Mouse (Mus musculus) heart, embryonic 13.5 days (tissue): ENCODE measurements around the gene C1qtnf7. TPM values are rescaled to one million over a fixed set of nuclear protein-coding genes. Genes with fewer than 3 reads are reported as not detected.
A peak's percentile ranks its signal among the peaks of the same experiment; 100 is the strongest.

Experiments
- ATAC-seq: fragments of 200-750 bp; cut with Nextera tagmentation; 2 replicates; pipeline ENCODE4 v1.8.0; 2017; ENCODE audit warnings: moderate TSS enrichment; ENCODE audit not compliant: insufficient number of reproducible peaks, low FRiP score, low TSS enrichment; ENCODE audit errors: extremely low read depth
- H3K27ac ChIP-seq: fragments of 300-500 bp; sonication (generic); replicated peaks from 2 replicates; pipeline ENCODE4 v1.5.1; 2015; ENCODE audit warnings: moderate library complexity, mild to moderate bottlenecking, inconsistent platforms
- H3K27me3 ChIP-seq: fragments of 300-500 bp; sonication (generic); replicated peaks from 2 replicates; pipeline ENCODE4 v1.6.1; 2015; ENCODE audit warnings: mild to moderate bottlenecking, inconsistent platforms
- H3K36me3 ChIP-seq: fragments of 300-500 bp; sonication (generic); 2 replicates; pipeline ENCODE4 v1.6.1; 2015; ENCODE audit warnings: mild to moderate bottlenecking, inconsistent platforms
- H3K4me1 ChIP-seq: fragments of 300-500 bp; sonication (generic); 2 replicates; pipeline ENCODE4 v1.6.1; 2015; ENCODE audit warnings: inconsistent platforms
- H3K4me2 ChIP-seq: fragments of 300-500 bp; sonication (generic); 2 replicates; pipeline ENCODE4 v1.6.1; 2015; ENCODE audit warnings: inconsistent platforms, mild to moderate bottlenecking, moderate library complexity
- H3K4me3 ChIP-seq: fragments of 300-500 bp; sonication (generic); 2 replicates; pipeline ENCODE4 v1.5.1; 2015; ENCODE audit warnings: moderate library complexity, mild to moderate bottlenecking, inconsistent platforms
- H3K9ac ChIP-seq: fragments of 300-500 bp; sonication (generic); 2 replicates; pipeline ENCODE4 v1.6.1; 2015; ENCODE audit warnings: inconsistent platforms, mild to moderate bottlenecking, moderate library complexity
- H3K9me3 ChIP-seq: fragments of 300-500 bp; sonication (generic); 2 replicates; pipeline ENCODE4 v1.6.1; 2016; ENCODE audit warnings: inconsistent platforms
- WGBS: fragments of 180-500 bp; shearing (Covaris S2); methylation state at CpG from one replicate; pipeline ENCODE4 v1.1.7; 2015; ENCODE audit warnings: mixed read lengths; 5-methylcytosine and 5-hydroxymethylcytosine counted together
- polyA plus RNA-seq: library from polyadenylated mRNA; unstranded; fragments of >200 nt; fragmentation: Nextera tagmentation; extraction: Ambion mirVana; gene quantifications from 2 replicates; pipeline ENCODE4 v1.2.1, GENCODE M21; 2015

The C1qtnf7 gene
- 7.6 and 8.0 TPM in 2 replicates for polyA plus RNA-seq

DNA sequence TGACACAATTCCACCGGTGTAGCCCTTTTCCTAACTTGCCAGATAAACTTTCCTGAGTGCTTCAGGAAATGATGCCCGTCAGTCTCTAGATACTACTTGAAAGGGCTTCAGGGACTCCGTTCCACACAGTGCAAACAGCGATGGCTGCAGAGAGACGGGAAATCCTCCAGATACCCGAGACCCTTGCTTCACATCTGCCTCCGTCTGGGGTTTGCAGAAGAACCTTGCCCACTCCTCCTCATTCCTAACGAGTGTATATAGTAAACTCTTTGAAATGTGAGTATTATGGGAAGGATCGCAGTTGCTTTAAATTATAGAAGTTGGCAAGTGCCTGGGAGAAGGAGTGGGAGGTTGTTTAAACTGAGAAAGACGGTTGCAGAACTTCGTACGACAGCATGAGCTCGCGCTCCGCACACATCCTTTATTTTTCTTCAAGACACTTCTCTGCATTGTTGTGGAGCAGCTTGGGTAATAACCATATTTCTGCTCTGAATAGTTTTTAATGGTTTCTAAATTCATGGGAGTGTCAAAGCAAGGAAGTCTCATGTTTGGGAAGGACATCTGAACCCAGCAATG lies at the start of gene C1qtnf7:
Gene C1qtnf7 (plus strand): TSS at position 138 of the 576 bp plus-strand sequence.
- Histone ChIP-seq H3K9ac (peak within 1 kb of the TSS; percentile 65), H3K27me3 (no peaks in the 10 kb centered on the region), H3K36me3 (no peaks in the 10 kb centered on the region), H3K4me3 (peak within 1 kb of the TSS; percentile 46), H3K4me2 (peak within 1 kb of the TSS; percentile 64), H3K9me3 (no peaks in the 10 kb centered on the region), H3K4me1 (peaks cover 19% of the 10 kb centered on the region; the same call in 1 of the 2 replicates), H3K27ac (peak within 1 kb of the TSS; percentile 45)
- no peak for ATAC-seq
- 36% methylated on average over 15 of the region's 15 CpGs for WGBS

DNA sequence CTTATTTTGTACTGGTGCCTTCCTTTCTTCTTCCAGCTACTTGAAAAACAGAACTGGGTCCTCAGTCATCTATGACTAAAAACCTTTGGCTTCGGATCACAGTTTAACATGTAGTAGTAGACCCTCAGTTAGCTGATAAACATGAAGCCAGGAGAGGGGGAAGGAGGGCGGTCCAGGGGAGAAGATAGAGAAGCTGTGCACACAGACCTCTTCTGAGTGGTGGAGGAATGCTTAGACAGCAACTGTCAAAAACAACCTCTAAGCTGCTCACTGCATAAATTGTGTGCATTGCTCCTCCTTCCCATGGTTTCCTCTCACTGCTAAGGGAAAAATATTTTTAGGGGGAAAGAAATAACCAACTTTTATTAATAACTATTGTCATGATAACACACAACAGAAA lies 48.6 kb upstream of the C1qtnf7 start:
- Histone ChIP-seq H3K27me3 (no peaks in the 10 kb centered on the region), H3K4me2 (no peak overlapping the region), H3K36me3 (no peaks in the 10 kb centered on the region), H3K27ac (no peak overlapping the region), H3K9ac (no peak overlapping the region), H3K4me3 (no peak overlapping the region), H3K9me3 (no peaks in the 10 kb centered on the region), H3K4me1 (peaks cover 15% of the 10 kb centered on the region)
- WGBS = 58% methylated on average over 2 of the region's 2 CpGs
- no peak for ATAC-seq

DNA sequence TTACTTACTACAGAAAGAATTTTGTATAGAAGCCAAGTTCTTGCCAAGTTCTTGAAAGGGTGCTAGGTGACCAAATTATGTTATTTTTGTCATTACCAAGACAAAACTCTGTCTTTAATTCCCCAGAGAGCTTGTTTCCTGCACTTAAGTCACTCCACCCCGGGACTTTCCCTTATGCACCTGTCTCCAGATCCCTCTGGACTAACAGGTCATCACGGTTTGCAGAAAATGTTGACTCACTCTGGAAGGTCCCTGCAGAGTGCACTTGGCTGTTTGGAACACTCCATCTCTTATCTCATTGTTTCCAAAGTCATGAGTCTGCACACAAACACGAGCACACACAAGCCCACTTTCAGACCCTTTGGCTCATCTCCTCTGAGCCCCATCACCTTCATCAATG lies 48.1 kb upstream of the C1qtnf7 start:
- peaks cover 15% of the 10 kb centered on the region for H3K4me1 ChIP-seq
- H3K27ac ChIP-seq = no peak overlapping the region
- no peaks in the 10 kb centered on the region for H3K36me3 ChIP-seq
- no peak overlapping the region for H3K4me3 ChIP-seq
- H3K4me2 ChIP-seq = no peak overlapping the region
- H3K9ac ChIP-seq = no peak overlapping the region
- no peaks in the 10 kb centered on the region for H3K27me3 ChIP-seq
- H3K9me3 ChIP-seq = no peaks in the 10 kb centered on the region
- WGBS = 57% methylated on average over 3 of the region's 3 CpGs
- no peak for ATAC-seq

DNA sequence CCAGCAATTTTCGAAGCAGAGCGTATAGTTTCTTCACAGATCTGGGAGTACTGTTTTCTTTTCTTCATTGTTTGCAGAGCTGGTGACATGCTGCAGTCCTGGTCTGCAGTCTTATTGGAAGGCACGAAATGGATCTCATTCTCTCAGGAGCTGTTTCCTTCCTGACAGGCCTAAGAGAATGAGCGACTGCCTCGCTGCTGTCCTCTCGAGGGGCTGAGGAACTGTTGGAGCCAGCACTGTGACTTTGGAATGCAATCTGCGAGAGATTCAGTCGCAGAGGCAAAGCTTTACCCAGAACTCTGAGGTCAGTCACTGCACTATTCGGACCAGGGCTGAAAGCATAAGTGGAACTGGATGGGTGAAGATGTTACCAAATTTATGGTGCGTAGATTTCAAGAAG lies 46.4 kb upstream of the C1qtnf7 start:
- no peak for ATAC-seq
- H3K9me3 ChIP-seq = no peaks in the 10 kb centered on the region
- H3K27ac ChIP-seq = no peak overlapping the region
- peaks cover 15% of the 10 kb centered on the region for H3K4me1 ChIP-seq
- no peaks in the 10 kb centered on the region for H3K27me3 ChIP-seq
- H3K9ac ChIP-seq = peak overlapping the region; percentile 11; the same call in 1 of the 2 replicates
- no peak overlapping the region for H3K4me2 ChIP-seq
- no peak overlapping the region for H3K4me3 ChIP-seq
- no peaks in the 10 kb centered on the region for H3K36me3 ChIP-seq
- 33% methylated on average over 10 of the region's 10 CpGs for WGBS

DNA sequence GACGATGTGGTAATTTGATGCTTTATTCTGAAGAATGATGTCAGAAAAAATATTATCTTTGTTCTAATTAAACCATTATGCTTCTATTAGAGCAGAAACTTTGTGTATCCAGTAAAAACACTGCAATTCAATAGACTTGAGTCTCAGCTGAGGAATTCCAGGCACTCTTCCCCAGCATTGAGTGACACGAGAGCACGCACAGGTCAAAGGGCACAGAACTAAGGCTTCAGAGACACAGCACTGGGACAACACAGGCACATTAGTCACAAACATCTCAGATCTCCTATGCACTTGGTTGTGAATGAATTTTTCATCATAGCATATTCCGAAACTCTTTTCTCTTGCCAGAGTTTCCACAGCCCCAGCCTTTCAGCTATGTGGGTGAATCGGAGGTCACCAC lies 37.4 kb upstream of the C1qtnf7 start:
- H3K4me1 ChIP-seq = no peaks in the 10 kb centered on the region
- no peak overlapping the region for H3K4me2 ChIP-seq
- no peaks in the 10 kb centered on the region for H3K27me3 ChIP-seq
- H3K27ac ChIP-seq = no peak overlapping the region
- no peak overlapping the region for H3K4me3 ChIP-seq
- no peaks in the 10 kb centered on the region for H3K9me3 ChIP-seq
- ATAC-seq = no peak
- no peak overlapping the region for H3K9ac ChIP-seq
- WGBS = 81% methylated on average over 5 of the region's 5 CpGs
- H3K36me3 ChIP-seq = no peaks in the 10 kb centered on the region

DNA sequence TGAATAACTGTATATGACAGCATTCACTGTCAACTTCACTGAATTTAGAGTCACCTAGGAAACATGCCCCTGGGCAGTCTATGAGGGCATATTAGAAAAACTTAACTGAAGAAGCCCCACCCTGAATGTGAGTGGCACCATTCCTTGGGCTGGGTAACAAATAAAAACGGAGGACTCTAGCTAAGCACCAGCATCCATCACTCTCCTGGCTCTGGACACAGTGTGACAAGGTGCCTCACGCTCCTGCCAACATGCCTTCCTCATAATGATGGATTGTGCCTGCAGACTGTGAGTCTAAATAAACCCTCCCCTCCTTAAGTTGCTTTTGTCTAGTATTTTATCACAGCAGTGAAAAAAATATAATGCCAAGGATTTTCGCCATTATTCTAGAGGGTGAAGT lies 35.3 kb upstream of the C1qtnf7 start:
- Histone ChIP-seq H3K9ac (no peak overlapping the region), H3K27ac (no peak overlapping the region), H3K27me3 (no peaks in the 10 kb centered on the region), H3K9me3 (no peaks in the 10 kb centered on the region), H3K36me3 (no peaks in the 10 kb centered on the region), H3K4me1 (no peaks in the 10 kb centered on the region), H3K4me3 (no peak overlapping the region), H3K4me2 (no peak overlapping the region)
- ATAC-seq = no peak
- WGBS = 62% methylated on average over 3 of the region's 3 CpGs

DNA sequence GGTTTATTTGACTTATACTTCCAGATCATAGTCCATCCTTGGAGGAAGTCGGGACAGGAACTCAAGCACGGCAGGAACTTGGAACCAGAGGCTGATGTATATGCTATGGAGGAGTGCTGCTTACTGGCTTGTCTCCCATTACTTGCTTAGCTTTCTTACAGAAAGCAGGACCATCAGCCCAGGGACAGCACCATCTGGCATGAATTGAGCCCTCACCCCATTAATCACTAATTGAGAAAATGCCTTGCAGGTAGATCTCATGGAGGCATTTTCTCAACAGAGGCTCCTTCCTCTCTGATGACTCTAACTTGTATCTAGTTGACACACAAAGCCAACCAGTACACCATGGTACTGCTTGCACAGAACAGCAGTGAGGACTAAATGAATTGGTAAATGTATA lies 34.6 kb upstream of the C1qtnf7 start:
- ATAC-seq = no peak
- WGBS = 57% methylated on average over 2 of the region's 2 CpGs
- Histone ChIP-seq H3K27ac (no peak overlapping the region), H3K9me3 (no peaks in the 10 kb centered on the region), H3K4me2 (no peak overlapping the region), H3K4me1 (no peaks in the 10 kb centered on the region), H3K4me3 (no peak overlapping the region), H3K36me3 (no peaks in the 10 kb centered on the region), H3K27me3 (no peaks in the 10 kb centered on the region), H3K9ac (no peak overlapping the region)

DNA sequence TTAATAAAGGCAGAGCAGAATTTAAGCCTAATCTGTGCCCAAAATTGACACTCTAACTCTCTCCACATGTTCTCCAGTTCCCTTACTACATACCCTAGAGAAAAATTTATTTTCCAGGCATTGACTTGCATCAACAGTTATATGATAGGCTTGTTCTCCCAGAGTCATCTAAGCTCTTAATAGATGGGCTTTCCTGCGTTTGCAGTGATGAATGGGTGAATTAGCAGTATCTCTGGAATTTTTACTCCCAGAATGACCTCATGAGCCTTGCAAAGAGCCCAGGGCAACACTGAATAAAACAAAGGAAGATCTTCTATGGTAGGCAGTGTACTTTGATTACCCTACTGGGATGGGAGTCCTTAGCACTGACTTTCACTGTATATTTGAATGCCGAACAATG lies 33.5 kb upstream of the C1qtnf7 start:
- no peak overlapping the region for H3K9ac ChIP-seq
- no peak for ATAC-seq
- no peak overlapping the region for H3K4me3 ChIP-seq
- 60% methylated on average over 2 of the region's 2 CpGs for WGBS
- H3K4me2 ChIP-seq = no peak overlapping the region
- no peak overlapping the region for H3K27ac ChIP-seq
- no peaks in the 10 kb centered on the region for H3K4me1 ChIP-seq
- no peaks in the 10 kb centered on the region for H3K36me3 ChIP-seq
- H3K27me3 ChIP-seq = no peaks in the 10 kb centered on the region
- no peaks in the 10 kb centered on the region for H3K9me3 ChIP-seq

DNA sequence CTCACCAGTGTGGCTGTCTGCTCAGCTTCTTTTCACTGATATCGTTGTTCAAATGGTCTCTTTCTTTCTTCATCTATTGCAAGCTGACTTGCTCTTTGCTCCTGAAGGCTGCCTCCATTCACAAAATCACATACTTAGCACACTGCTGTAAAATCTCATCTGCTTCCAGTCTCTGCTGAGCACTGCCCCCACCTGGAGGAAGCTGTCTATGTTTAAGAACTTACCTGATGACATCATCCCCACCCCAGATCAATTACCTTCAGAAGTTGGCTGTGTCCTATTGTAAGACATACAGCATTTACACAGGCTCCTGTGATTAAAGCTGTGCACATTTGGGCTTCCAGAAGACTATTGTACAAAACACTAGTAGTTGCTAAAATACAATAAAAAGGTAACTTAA lies 13.5 kb upstream of the C1qtnf7 start:
- no peak for ATAC-seq
- Histone ChIP-seq H3K9me3 (no peaks in the 10 kb centered on the region), H3K4me1 (no peaks in the 10 kb centered on the region), H3K27ac (no peak overlapping the region), H3K36me3 (no peaks in the 10 kb centered on the region), H3K27me3 (no peaks in the 10 kb centered on the region), H3K4me3 (no peak overlapping the region), H3K9ac (no peak overlapping the region), H3K4me2 (no peak overlapping the region)
- WGBS = 71% methylated on average over 1 of the region's 1 CpGs

DNA sequence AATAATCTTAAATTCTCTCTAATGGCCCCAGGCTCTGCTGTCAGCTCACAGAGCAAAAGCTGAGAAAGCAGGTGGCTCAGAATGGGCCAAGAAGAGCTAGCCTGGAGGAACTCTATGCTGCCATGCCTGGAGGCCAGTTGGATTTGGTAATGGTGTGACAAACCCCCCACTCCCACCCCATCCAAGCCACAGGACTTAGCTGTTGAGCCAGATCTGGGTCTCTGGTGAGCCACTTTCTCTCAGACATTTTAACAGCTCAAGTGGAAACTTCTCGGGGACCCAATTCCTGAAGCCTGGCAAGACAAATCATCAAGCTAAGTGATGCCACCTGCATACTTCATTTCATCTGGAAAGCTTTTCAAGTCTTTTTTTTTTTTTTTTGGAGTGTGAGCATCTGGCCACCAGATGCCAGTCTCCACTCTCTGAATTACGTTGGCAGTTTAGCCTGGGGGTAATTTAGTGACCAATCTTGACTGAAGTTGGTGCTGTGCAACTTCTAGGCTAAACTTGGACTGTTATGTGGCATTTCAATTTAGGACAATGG lies 11.0 kb upstream of the C1qtnf7 start:
- H3K4me3 ChIP-seq = no peak overlapping the region
- H3K4me1 ChIP-seq = peaks cover 3% of the 10 kb centered on the region; the same call in 1 of the 2 replicates
- H3K9ac ChIP-seq = no peak overlapping the region
- H3K27me3 ChIP-seq = no peaks in the 10 kb centered on the region
- no peak for ATAC-seq
- H3K36me3 ChIP-seq = no peaks in the 10 kb centered on the region
- no peak overlapping the region for H3K27ac ChIP-seq
- no peaks in the 10 kb centered on the region for H3K9me3 ChIP-seq
- 72% methylated on average over 2 of the region's 2 CpGs for WGBS
- no peak overlapping the region for H3K4me2 ChIP-seq

DNA sequence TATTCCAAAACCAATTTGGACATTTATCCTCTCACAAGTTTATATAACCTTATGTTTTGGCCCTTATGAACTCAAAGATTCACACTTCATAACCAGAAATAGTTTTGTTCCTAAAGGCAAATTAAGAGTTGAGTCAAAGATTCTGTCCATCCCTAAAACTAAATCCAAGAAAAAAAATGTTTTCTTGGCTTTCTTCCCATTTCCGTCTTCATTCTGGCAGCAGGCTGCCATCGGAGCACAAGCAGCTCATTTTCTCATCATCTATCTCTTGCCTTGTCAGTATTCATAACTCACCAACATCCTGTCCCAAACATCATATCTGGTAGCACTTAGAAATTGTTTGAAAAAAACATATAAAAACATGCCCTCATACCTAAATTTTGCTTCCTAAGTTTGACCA lies 6.9 kb upstream of the C1qtnf7 start:
- Histone ChIP-seq H3K4me3 (no peak overlapping the region), H3K36me3 (no peaks in the 10 kb centered on the region), H3K27ac (no peak overlapping the region), H3K4me1 (peaks cover 3% of the 10 kb centered on the region; the same call in 1 of the 2 replicates), H3K27me3 (no peaks in the 10 kb centered on the region), H3K9ac (no peak overlapping the region), H3K4me2 (no peak overlapping the region), H3K9me3 (no peaks in the 10 kb centered on the region)
- 50% methylated on average over 2 of the region's 2 CpGs for WGBS
- ATAC-seq = no peak

DNA sequence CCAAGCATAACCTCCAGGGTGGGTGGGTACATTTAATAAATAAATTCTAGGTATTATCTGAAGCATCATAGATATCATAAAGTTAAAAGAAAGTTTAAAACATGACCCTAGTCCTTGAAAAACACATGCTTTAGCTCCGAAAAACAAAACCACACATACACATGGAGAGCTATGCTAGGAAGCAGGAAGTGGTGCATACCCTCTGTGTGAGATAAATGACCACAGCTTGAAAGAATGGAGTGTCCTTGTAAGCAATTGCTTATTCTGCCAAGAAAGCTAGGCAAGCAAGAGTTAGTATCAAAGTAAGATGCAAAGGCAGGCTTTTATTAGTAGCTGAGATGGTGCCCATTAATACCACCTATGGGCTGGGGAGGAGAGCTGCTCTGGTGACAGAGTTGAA lies 6.4 kb upstream of the C1qtnf7 start:
- ATAC-seq = no peak
- H3K4me3 ChIP-seq = no peak overlapping the region
- WGBS = 45% methylated on average over 1 of the region's 1 CpGs
- H3K27ac ChIP-seq = no peak overlapping the region
- no peaks in the 10 kb centered on the region for H3K9me3 ChIP-seq
- H3K9ac ChIP-seq = no peak overlapping the region
- H3K27me3 ChIP-seq = no peaks in the 10 kb centered on the region
- peaks cover 3% of the 10 kb centered on the region; the same call in 1 of the 2 replicates for H3K4me1 ChIP-seq
- no peak overlapping the region for H3K4me2 ChIP-seq
- H3K36me3 ChIP-seq = no peaks in the 10 kb centered on the region
